Mouse (Mus musculus) kidney, embryonic 16.5 days (tissue): ENCODE measurements around the gene Krtap10-4. TPM values are rescaled to one million over a fixed set of nuclear protein-coding genes. Genes with fewer than 3 reads are reported as not detected.
"Not testable (repeated sequence)": the region's sequence is repeated elsewhere in the genome, so short reads cannot be mapped to it uniquely, and the experiment has no call there.

Experiments used
- ATAC-seq: fragments of 200-750 bp; cut with Nextera tagmentation; 2 replicates; pipeline ENCODE4 v1.8.0; 2017; ENCODE audit warnings: moderate TSS enrichment; ENCODE audit not compliant: low FRiP score, low TSS enrichment
- H3K27ac ChIP-seq: fragments of 300-500 bp; sonication (generic); 2 replicates; pipeline ENCODE4 v1.5.1; 2014; ENCODE audit warnings: low read length
- H3K27me3 ChIP-seq: fragments of 300-500 bp; sonication (generic); 2 replicates; pipeline ENCODE4 v1.6.1; 2014; ENCODE audit warnings: low read length, control low read depth, mixed read lengths; ENCODE audit not compliant: insufficient read depth
- H3K36me3 ChIP-seq: fragments of 300-500 bp; sonication (generic); 2 replicates; pipeline ENCODE4 v1.6.1; 2014; ENCODE audit warnings: low read length, control low read depth, mixed read lengths; ENCODE audit not compliant: insufficient read depth
- H3K4me1 ChIP-seq: fragments of 300-500 bp; sonication (generic); 2 replicates; pipeline ENCODE4 v1.6.1; 2014; ENCODE audit warnings: low read length, control low read depth, mixed read lengths; ENCODE audit not compliant: insufficient read depth
- H3K4me2 ChIP-seq: fragments of 300-500 bp; sonication (generic); replicated peaks from 2 replicates; pipeline ENCODE4 v1.6.1; 2014; ENCODE audit warnings: low read depth, low read length
- H3K4me3 ChIP-seq: fragments of 300-500 bp; sonication (generic); 2 replicates; pipeline ENCODE4 v1.5.1; 2014; ENCODE audit warnings: mild to moderate bottlenecking, low read length
- H3K9ac ChIP-seq: fragments of 300-500 bp; sonication (generic); replicated peaks from 2 replicates; pipeline ENCODE4 v1.6.1; 2014; ENCODE audit warnings: low read length
- H3K9me3 ChIP-seq: fragments of 300-500 bp; sonication (generic); 2 replicates; pipeline ENCODE4 v1.6.1; 2016; ENCODE audit warnings: low read length, control low read depth
- WGBS: fragments of 180-500 bp; shearing (Covaris S2); extraction: QIAGEN DNeasy Blood & Tissue Kit; methylation state at CpG from one replicate; pipeline ENCODE4 v1.1.7; 2014; 5-methylcytosine and 5-hydroxymethylcytosine counted together
- polyA plus RNA-seq: library from polyadenylated mRNA; unstranded; fragments of >200 nt; fragmentation: Nextera tagmentation; extraction: Ambion mirVana; gene quantifications from 2 replicates; pipeline ENCODE4 v1.2.1, GENCODE M21; 2015

Gene Krtap10-4
- polyA plus RNA-seq, 1 experiment from 2014 or later, result not detected

DNA sequence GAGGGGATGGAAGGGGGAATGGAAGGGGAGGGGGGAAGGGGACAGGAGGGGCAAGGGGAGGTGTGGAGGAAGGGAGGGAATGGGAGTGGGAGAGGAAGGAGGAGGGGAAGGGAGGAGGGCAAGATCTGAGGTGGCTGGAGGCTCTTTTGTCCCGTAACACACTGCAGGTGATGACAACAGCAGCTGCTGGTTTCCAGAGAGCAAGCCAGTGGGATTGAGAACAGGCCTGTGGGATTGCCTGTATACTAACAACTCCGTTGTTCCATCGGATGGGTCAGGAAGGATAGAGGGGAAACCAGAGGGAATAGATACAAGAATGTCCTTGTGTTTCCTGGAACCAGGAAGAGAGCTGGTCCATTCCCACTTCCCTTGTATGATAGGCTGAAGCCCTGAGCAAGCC, 29.2 kb downstream of the Krtap10-4 start:
- H3K27ac ChIP-seq, result no peak overlapping the region
- H3K36me3 ChIP-seq, result no peaks in the 10 kb centered on the region
- no peaks in the 10 kb centered on the region for H3K27me3 ChIP-seq
- no peak overlapping the region for H3K4me3 ChIP-seq
- 21% methylated on average over 3 of the region's 3 CpGs for WGBS
- ATAC-seq, result no peak
- H3K9me3 ChIP-seq, result no peaks in the 10 kb centered on the region
- no peak overlapping the region for H3K9ac ChIP-seq
- no peaks in the 10 kb centered on the region for H3K4me1 ChIP-seq
- no peak overlapping the region for H3K4me2 ChIP-seq

- Histone ChIP-seq H3K27ac (no peak within 1 kb of the TSS), H3K9ac (no peak within 1 kb of the TSS), H3K4me2 (no peak within 1 kb of the TSS), H3K4me3 (no peak within 1 kb of the TSS), H3K27me3 (no peaks in the 10 kb centered on the region), H3K36me3 (no peaks in the 10 kb centered on the region), H3K9me3 (no peaks in the 10 kb centered on the region), H3K4me1 (no peaks in the 10 kb centered on the region)
- ATAC-seq, result no peak
- WGBS, result 59% methylated on average over 1 of the region's 2 CpGs
These were observed 31.9 kb downstream of the Krtap10-4 start, which contains the start of gene Gm9639 for GRCm38 (mm10) chr10:77794976-77795375. TSS of gene Gm9639 (minus strand) at chr10:77795076.

GRCm38 (mm10) chr10:77788621-77789020, 38.3 kb downstream of the Krtap10-4 start:
- Histone ChIP-seq H3K4me2 (no peak overlapping the region), H3K9ac (no peak overlapping the region), H3K4me1 (no peaks in the 10 kb centered on the region), H3K4me3 (no peak overlapping the region), H3K27me3 (no peaks in the 10 kb centered on the region), H3K36me3 (no peaks in the 10 kb centered on the region), H3K9me3 (no peaks in the 10 kb centered on the region), H3K27ac (no peak overlapping the region)
- 45% methylated on average over 2 of the region's 2 CpGs for WGBS
- no peak for ATAC-seq

DNA sequence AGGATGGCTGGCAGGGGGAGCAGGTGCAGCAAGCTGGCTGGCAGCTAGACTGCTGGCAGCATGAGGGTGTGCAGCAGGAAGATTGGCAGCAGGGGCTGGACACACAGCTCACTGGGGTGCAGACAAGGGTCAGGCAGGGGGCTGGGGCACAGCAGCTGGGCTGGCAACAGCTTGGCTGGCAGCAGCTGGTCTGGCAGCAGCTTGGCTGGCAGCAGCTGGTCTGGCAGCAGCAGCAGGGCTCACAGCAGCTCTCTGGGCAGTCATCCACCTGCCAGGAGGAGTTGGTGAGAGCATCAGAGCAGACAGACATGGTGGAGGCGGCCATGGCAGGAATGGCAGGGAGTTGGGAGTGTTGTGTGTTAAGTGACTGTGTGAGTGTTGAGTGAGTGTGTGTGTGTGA, 39.0 kb downstream of the Krtap10-4 start, which contains the start of gene Gm7137:
TSS of gene Gm7137 (minus strand) at position 325 of the 400 bp plus-strand sequence.
- H3K4me2 ChIP-seq, H3K4me1 ChIP-seq, H3K4me3 ChIP-seq, H3K9me3 ChIP-seq, H3K27ac ChIP-seq, H3K27me3 ChIP-seq, H3K9ac ChIP-seq, H3K36me3 ChIP-seq, ATAC-seq: not testable (repeated sequence)
- WGBS, result no CpG with 5 or more reads among the region's 1 CpGs

- not testable (repeated sequence) for H3K9me3 ChIP-seq, H3K4me2 ChIP-seq, H3K9ac ChIP-seq, H3K27ac ChIP-seq, H3K36me3 ChIP-seq, H3K4me1 ChIP-seq, ATAC-seq, H3K27me3 ChIP-seq, H3K4me3 ChIP-seq
- 80% methylated on average over 1 of the region's 3 CpGs for WGBS
These were observed 43.5 kb downstream of the Krtap10-4 start for GRCm38 (mm10) chr10:77783396-77783795.

DNA sequence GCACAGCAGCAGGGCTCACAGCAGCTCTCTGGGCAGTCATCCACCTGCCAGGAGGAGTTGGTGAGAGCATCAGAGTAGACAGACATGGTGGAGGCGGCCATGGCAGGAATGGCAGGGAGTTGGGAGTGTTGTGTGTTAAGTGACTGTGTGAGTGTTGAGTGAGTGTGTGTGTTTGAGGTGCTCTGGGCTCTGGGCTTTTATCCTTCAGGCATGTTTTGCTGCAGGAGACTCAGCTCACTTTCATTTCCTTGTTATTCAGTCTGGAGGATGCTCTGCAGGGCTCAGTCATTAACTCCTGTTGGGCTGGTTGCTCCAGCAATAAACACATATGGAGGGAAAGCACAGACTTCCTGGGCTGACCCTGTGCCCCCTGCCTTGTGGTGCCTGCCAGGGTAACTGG, 44.5 kb downstream of the Krtap10-4 start, which contains the start of gene Gm3250:
TSS of gene Gm3250 (minus strand) at position 101 of the 400 bp plus-strand sequence.
- not testable (repeated sequence) for H3K4me1 ChIP-seq, H3K27me3 ChIP-seq, ATAC-seq, H3K27ac ChIP-seq, H3K36me3 ChIP-seq, H3K4me2 ChIP-seq, H3K4me3 ChIP-seq, H3K9ac ChIP-seq, H3K9me3 ChIP-seq
- WGBS, result 75% methylated on average over 1 of the region's 1 CpGs

DNA sequence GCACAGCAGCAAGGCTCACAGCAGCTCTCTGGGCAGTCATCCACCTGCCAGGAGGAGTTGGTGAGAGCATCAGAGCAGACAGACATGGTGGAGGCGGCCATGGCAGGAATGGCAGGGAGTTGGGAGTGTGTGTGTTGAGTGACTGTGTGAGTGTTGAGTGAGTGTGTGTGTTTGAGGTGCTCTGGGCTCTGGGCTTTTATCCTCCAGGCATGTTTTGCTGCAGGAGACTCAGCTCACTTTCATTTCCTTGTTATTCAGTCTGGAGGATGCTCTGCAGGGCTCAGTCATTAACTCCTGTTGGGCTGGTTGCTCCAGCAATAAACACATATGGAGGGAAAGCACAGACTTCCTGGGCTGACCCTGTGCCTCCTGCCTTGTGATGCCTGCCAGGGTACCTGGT, 50.1 kb downstream of the Krtap10-4 start, which contains the start of gene Gm7138:
TSS of gene Gm7138 (minus strand) at position 101 of the 400 bp plus-strand sequence.
- H3K27me3 ChIP-seq, H3K9me3 ChIP-seq, H3K27ac ChIP-seq, ATAC-seq, H3K4me3 ChIP-seq, H3K4me2 ChIP-seq, H3K4me1 ChIP-seq, H3K36me3 ChIP-seq, H3K9ac ChIP-seq: not testable (repeated sequence)
- WGBS, result 100% methylated on average over 1 of the region's 1 CpGs

Other genes starting within 250 kb of the Krtap10-4 start
- gene Pttg1ip, start 245.4 kb downstream of the Krtap10-4 start, polyA plus RNA-seq, result 194 and 206 TPM in 2 replicates
- gene Sumo3, start 221.0 kb downstream of the Krtap10-4 start, polyA plus RNA-seq, result 365 and 369 TPM in 2 replicates
- gene Gm49325, start 220.9 kb downstream of the Krtap10-4 start, polyA plus RNA-seq, result 2.2 TPM in 1 of 2 replicates, not detected in the other
- gene Ube2g2, start 204.8 kb downstream of the Krtap10-4 start, polyA plus RNA-seq, result 78.8 and 90.2 TPM in 2 replicates
- gene Tspear, start 140.5 kb downstream of the Krtap10-4 start, polyA plus RNA-seq, result 0.26 and 0.71 TPM in 2 replicates
- not detected in 2 replicates for gene Gm19402, start 136.3 kb downstream of the Krtap10-4 start, polyA plus RNA-seq
- gene Gm9508, start 129.9 kb downstream of the Krtap10-4 start, polyA plus RNA-seq, result not detected in 2 replicates
- gene Gm10272, start 120.5 kb downstream of the Krtap10-4 start, polyA plus RNA-seq, result not detected in 2 replicates
- not detected in 2 replicates for gene Gm10024, start 115.6 kb downstream of the Krtap10-4 start, polyA plus RNA-seq
- gene Gm10142, start 111.3 kb downstream of the Krtap10-4 start, polyA plus RNA-seq, result not detected in 2 replicates
- not detected in 2 replicates for gene Krtap12-1, start 106.5 kb downstream of the Krtap10-4 start, polyA plus RNA-seq
- not detected in 2 replicates for gene Gm10100, start 100.6 kb downstream of the Krtap10-4 start, polyA plus RNA-seq
- gene Gm18596, start 84.5 kb downstream of the Krtap10-4 start, polyA plus RNA-seq, result not detected in 2 replicates
- not detected in 2 replicates for gene Gm9736, start 75.7 kb downstream of the Krtap10-4 start, polyA plus RNA-seq
- gene Gm3233, start 67.4 kb downstream of the Krtap10-4 start, polyA plus RNA-seq, result not detected in 2 replicates
- not detected in 2 replicates for gene Gm3238, start 55.8 kb downstream of the Krtap10-4 start, polyA plus RNA-seq
- not detected in 2 replicates for gene Gm7138, start 50.2 kb downstream of the Krtap10-4 start, polyA plus RNA-seq
- gene Gm3250, start 44.6 kb downstream of the Krtap10-4 start, polyA plus RNA-seq, result not detected in 2 replicates
- not detected in 2 replicates for gene Gm7137, start 38.9 kb downstream of the Krtap10-4 start, polyA plus RNA-seq
- gene Gm9639, start 32.0 kb downstream of the Krtap10-4 start, polyA plus RNA-seq, result not detected in 2 replicates
- gene Gm19668, start 28.0 kb downstream of the Krtap10-4 start, polyA plus RNA-seq, result not detected in 2 replicates
- gene Gm9507, start 15.3 kb downstream of the Krtap10-4 start, polyA plus RNA-seq, result not detected in 2 replicates
- not detected in 2 replicates for gene Gm2696, start 12.4 kb downstream of the Krtap10-4 start, polyA plus RNA-seq
- not detected in 2 replicates for gene Krtap10-10, start 8.9 kb upstream of the Krtap10-4 start, polyA plus RNA-seq
- not detected in 2 replicates for gene Gm36176, start 19.7 kb upstream of the Krtap10-4 start, polyA plus RNA-seq
- not detected in 2 replicates for gene Gm10318, start 25.8 kb upstream of the Krtap10-4 start, polyA plus RNA-seq
- gene Gm3285, start 34.9 kb upstream of the Krtap10-4 start, polyA plus RNA-seq, result not detected in 2 replicates
- 4.6 and 4.9 TPM in 2 replicates for gene Lrrc3, start 75.4 kb upstream of the Krtap10-4 start, polyA plus RNA-seq
- 0.59 and 0.95 TPM in 2 replicates for gene Trpm2, start 143.5 kb upstream of the Krtap10-4 start, polyA plus RNA-seq
- 33.9 and 34.2 TPM in 2 replicates for gene 1810043G02Rik, start 151.4 kb upstream of the Krtap10-4 start, polyA plus RNA-seq
- gene Pfkl, start 183.0 kb upstream of the Krtap10-4 start, polyA plus RNA-seq, result 190 and 194 TPM in 2 replicates
- 0.49 and 1.2 TPM in 2 replicates for gene Dnmt3l, start 214.9 kb upstream of the Krtap10-4 start, polyA plus RNA-seq
- 1.7 and 2.1 TPM in 2 replicates for gene Aire, start 216.5 kb upstream of the Krtap10-4 start, polyA plus RNA-seq
- gene Icosl, start 242.2 kb upstream of the Krtap10-4 start, polyA plus RNA-seq, result 8.5 and 9.5 TPM in 2 replicates